Mouse (Mus musculus) 3134 (cell line): ENCODE measurements at regions not wholly inside any gene's neighbourhood (a gene's known extent, or its start where the extent isn't known, plus 50 kb on each side); places are given as distances from the start of the nearest gene placed in this dataset.

Experiments used
- DNase-seq: peaks from one replicate; pipeline ENCODE4 v3.0.0-alpha.2; 2011; ENCODE audit warnings: low spot score; ENCODE audit not compliant: insufficient read length; ENCODE audit errors: extremely low read depth

- DNase-seq, result no peak
These were observed 57.2 kb upstream of the Usp9x start for GRCm38 (mm10) chrX:13014051-13014450.

DNA sequence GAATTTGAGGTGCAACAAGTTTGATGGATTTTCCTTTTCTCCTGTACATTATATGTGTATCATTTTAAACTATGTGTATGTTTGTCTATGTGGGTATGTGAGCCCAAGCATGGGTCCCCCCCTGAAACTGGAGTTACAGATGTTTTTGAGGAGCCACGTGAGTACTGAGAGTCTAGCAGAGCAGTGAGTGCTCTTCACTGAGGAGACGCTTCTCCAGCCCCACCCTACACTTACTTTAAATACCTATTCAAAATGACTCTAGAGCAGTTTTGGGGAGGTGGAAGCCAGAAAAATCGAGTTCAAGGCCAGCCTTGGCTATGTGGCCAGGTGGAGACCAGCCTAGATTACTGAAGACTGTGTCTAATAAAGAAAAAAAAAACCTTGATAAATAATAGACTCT is 58.2 kb upstream of the Usp9x start:
- DNase-seq, result no peak

- DNase-seq, result no peak
These were observed 80.5 kb upstream of the Usp9x start for GRCm38 (mm10) chrX:12990777-12991176.

DNA sequence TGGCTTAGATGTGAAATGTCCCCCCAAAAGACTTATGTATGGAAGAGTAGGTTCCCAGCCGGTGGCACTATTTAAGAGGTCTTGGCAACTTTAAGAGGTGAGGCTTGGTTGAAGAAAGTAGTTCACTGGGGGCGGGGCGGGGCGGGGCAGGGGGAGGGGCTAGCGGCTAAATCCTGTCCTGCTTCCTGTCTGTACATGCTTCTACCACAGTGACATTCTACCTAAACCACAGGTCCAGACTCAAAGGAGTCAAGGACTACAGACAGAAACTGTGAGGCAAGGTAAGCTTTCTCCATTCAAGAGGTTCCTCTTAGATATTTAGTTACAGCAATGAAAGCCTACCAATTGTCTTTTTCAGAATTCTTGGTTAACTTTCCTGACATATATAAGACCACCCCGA is 93.6 kb upstream of the Usp9x start:
- peak; percentile 43 for DNase-seq

DNA sequence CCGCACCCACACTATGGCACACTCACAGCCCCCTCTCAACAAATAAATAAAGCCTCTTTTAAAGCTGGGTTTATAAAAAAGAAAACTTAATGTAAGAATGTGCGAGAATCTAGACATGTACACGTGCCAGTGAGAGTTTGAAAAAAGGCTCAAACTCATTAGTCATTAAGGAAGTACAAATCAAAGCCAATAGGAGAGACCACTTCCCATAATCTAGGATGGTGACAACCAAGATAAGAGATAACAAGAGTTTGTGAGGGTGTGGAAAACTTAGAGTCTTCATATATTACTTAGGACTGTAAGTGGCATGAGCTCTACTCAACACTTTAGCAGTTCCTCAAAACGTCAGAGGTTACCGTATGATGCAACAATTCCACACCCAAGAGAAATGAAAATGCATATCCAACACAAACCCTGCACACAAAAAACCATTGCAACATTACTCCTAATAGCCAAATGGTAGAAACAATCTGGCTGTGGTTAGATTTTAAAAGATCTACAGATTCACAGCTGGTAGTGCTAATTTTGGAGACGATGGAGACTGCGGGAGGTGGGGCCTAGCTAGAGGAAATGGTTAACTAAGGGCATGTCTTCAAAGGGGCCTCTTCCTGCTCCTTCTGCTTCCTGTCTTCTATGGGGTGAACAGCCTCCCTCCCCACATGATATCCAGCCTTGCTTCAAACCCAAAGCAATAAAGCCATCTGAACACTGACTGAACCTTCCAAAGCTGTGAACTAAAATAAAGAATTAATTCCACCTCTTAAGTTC is 102.1 kb upstream of the Usp9x start:
- no peak for DNase-seq

DNA sequence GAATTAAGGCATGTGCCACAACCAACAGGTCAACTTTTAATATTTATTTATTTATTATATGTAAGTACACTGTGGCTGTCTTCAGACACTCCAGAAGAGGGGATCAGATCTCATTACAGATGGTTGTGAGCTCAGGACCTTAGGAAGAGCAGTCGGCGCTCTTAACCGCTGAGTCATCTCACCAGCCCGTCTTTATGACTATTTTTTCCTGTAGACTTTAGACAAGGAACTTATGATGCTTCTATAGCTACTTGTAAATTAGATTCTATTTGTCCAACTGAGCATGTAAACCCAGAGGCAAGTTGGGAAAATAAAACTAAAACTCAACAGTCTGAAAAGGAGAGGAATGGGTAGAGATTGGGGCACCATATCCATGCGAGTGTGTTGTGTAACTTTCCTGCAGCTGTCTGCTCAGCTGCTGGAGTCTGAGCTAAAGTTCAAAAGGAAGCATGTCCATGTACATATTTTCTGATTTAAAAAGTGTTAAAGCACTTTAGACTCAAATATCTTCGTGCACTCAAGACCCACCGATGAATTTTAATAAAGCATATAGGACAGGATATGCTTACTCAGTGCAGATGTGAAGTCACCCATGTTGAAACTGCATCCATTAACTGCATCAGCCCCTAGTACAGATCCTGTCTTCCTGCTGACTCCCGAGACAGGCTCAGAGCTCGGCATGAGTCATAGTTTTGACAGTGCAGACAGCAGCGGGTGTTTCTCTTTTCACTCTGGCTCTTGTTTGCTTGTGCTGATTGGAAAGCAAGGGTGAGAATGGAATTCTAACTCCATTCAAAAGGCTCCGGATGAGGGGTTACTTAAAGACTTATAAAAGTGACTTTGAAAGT is 111.6 kb upstream of the Usp9x start:
- DNase-seq, result peak; percentile 64

DNA sequence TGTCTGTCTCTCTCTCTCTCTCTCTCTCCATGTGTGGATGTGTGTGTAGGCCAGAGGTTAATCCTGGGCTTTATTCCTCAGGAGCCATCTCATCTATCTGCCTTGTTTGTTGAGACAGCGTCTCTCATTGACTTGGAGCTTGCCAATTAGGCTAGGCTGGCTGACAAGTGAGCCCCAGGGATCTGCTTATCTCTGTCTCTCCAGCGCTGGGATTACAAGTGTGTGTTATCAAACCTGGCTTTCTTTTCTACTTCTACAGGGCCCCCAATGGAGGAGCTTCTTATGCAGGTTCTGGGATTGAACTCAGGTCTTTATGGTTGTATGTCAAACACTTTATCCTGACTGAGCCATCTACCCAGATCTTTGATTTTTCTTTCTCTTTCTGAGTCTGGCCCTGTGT is 112.4 kb upstream of the Usp9x start:
- DNase-seq, result no peak

DNA sequence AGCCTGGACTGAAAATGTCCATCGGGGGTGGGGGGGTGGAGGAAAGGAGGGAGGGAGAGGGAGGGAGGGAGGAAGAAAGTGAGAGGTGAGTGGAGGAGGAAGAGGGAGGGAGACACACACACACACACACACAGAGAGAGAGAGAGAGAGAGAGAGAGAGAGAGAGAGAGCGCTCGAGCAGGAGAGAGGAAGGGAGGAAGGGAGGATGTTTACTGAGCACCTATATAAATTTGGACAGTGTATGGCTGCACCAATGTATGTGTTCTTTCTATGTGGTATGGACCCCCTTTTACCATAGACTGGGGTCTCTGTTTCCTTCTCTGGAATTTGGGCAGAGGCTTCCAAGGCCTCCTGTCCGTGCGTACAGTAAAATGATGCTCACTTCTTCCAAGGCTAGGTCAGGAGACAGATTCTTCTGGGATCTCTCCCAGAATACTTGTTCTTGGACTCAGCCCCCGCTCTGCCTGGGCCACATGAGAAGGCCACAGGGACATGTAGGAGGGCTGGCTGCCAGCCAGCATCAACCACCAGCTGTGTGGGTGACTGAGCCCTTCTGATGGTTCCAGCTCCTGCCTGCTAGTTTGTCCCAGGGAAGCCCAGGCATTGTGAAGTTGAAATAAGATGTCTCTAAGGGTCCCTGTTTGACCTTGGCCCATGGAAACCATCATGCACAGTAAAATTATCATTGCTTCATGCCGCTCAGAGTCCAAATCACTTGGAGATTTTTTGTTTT is 120.2 kb upstream of the Usp9x start:
- peak; percentile 40 for DNase-seq

DNA sequence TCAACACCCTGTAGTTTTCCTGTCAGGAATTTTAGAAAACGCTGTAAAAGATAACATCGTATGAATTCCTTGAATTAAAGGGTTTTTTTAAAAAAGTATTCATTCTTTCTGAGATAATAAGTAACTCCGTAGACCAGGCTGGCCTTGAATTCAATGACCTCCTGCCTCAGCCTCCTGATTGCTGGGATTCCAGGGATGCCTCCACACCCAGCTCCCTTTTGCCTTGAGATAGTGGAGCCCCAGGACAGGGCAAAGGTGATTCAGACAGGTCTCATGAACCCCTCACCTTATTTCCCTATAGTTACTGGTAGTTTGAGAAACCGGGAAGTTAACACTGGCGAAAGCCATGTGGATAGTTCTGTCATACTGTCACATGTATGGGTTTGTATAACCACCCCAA is 128.8 kb upstream of the Usp9x start:
- no peak for DNase-seq

- no peak for DNase-seq
These were observed 134.7 kb upstream of the Usp9x start for GRCm38 (mm10) chrX:12936406-12937172.

- no peak for DNase-seq
These were observed 137.9 kb upstream of the Usp9x start for GRCm38 (mm10) chrX:12933294-12933807.

DNA sequence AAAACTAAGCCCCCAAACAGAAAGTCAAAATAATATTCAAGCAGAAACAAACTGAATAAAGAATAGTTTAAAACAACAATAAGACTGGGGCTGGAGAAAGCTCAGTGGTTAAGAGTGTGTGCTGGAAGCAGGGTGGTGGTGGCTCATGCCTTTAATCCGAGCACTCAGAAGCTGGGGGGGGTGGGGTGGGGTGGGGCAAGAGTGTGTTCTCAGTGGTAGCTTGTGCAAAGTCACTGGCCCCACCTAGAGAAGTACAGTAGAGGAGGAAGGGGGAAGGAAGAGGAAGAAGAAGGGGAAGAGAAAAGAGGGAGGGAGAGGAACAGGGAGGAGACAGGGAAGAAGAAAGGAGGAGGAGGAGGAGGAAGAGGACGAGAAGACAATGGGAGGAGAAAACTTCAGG is 141.1 kb upstream of the Usp9x start:
- DNase-seq, result no peak

- no peak for DNase-seq
These were observed 143.3 kb upstream of the Usp9x start for GRCm38 (mm10) chrX:12927797-12928589.

- no peak for DNase-seq
These were observed 146.3 kb upstream of the Usp9x start for GRCm38 (mm10) chrX:12924705-12925644.

- DNase-seq, result peak; percentile 13
These were observed 151.7 kb upstream of the Usp9x start for GRCm38 (mm10) chrX:12919576-12919975.

- no peak for DNase-seq
These were observed 154.2 kb upstream of the Usp9x start for GRCm38 (mm10) chrX:12917105-12917504.

DNA sequence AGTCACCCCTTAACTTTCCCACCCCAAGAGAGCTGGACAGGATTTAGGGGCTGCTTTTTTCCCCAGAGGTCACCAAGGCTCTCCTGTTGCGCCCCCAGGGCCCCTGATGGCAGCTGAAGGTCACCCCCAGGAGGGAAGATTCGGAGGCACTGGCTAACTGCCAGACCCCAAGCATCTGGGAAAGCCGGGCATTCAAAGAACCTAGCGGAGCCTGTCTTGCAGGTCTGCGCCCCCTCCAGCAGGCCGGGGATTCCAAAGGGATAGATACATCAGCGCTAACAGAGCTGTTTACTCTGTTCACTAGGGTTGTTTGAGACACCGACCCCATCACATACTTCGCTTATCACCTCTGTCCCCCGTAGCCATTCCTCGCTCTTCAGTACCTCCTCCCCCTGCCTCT is 154.6 kb upstream of the Usp9x start:
- DNase-seq, result no peak

GRCm38 (mm10) chrX:12900256-12900655 is 138.4 kb upstream of the Med14 start:
- DNase-seq, result no peak
